Mouse (Mus musculus) hindbrain, embryonic 10.5 days (tissue): ENCODE data around the gene Adora3. TPM values are rescaled to one million over a fixed set of nuclear protein-coding genes. Genes with fewer than 3 reads are reported as not detected.

Source experiments
- DNase-seq: peaks from one replicate; pipeline ENCODE4 v3.0.0-alpha.2; 2017; ENCODE audit warnings: low spot score
- H3K27ac ChIP-seq: fragments of 300-500 bp; sonication (generic); 2 replicates; pipeline ENCODE4 v1.5.1; 2016; ENCODE audit warnings: mild to moderate bottlenecking, moderate library complexity
- H3K27me3 ChIP-seq: fragments of 300-500 bp; sonication (generic); 2 replicates; pipeline ENCODE4 v1.6.1; 2016; ENCODE audit warnings: mild to moderate bottlenecking; ENCODE audit not compliant: poor library complexity, insufficient read depth, severe bottlenecking
- H3K36me3 ChIP-seq: fragments of 300-500 bp; sonication (generic); 2 replicates; pipeline ENCODE4 v1.6.1; 2016; ENCODE audit warnings: mild to moderate bottlenecking, moderate library complexity
- H3K4me1 ChIP-seq: fragments of 300-500 bp; sonication (generic); replicated peaks from 2 replicates; pipeline ENCODE4 v1.6.1; 2016; ENCODE audit warnings: mild to moderate bottlenecking
- H3K4me3 ChIP-seq: fragments of 300-500 bp; sonication (generic); 2 replicates; pipeline ENCODE4 v1.5.1; 2016; ENCODE audit warnings: mild to moderate bottlenecking, moderate library complexity
- H3K9me3 ChIP-seq: fragments of 300-500 bp; sonication (generic); 2 replicates; pipeline ENCODE4 v1.6.1; 2016; ENCODE audit warnings: mild to moderate bottlenecking, moderate library complexity
- WGBS: fragments of 180-500 bp; shearing (Covaris S2); methylation state at CpG from one replicate; pipeline ENCODE4 v1.1.7; 2016; 5-methylcytosine and 5-hydroxymethylcytosine counted together
- polyA plus RNA-seq: library from polyadenylated mRNA; unstranded; fragments of >200 nt; fragmentation: Nextera tagmentation; extraction: Ambion mirVana; gene quantifications from 2 replicates; pipeline ENCODE4 v1.2.1, GENCODE M21; 2016

The Adora3 gene
- polyA plus RNA-seq, 1 experiment from 2014 or later = 0.27 TPM

DNA sequence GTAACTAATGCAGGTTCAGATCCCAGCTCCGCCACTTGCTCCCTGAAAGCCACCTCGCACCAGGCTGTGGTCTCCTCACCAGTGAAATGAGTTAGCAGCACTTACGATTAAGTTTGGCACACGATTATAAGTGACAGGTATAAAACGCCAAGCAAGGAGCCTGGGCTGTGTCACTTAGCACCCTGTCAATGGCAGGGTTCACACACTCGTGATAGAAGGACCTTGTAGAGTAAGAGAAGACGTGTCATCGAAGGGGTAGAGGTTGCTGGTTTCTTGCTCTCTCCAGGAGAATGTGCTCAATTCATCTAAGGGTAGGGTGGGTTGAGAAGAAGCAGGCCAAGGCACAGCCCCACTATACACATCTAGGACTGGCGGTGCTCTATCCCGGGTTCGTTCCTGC is 28.2 kb downstream of the Adora3 start:
- Histone ChIP-seq H3K4me3 (no peak overlapping the region), H3K27ac (no peak overlapping the region), H3K9me3 (no peaks in the 10 kb centered on the region), H3K36me3 (no peaks in the 10 kb centered on the region), H3K27me3 (no peaks in the 10 kb centered on the region), H3K4me1 (0 out of 2 replicates have a peak, but pooled peaks cover 4% of the 10 kb centered on the region)
- no peak for DNase-seq
- WGBS = 91% methylated on average over 11 of the region's 11 CpGs

DNA sequence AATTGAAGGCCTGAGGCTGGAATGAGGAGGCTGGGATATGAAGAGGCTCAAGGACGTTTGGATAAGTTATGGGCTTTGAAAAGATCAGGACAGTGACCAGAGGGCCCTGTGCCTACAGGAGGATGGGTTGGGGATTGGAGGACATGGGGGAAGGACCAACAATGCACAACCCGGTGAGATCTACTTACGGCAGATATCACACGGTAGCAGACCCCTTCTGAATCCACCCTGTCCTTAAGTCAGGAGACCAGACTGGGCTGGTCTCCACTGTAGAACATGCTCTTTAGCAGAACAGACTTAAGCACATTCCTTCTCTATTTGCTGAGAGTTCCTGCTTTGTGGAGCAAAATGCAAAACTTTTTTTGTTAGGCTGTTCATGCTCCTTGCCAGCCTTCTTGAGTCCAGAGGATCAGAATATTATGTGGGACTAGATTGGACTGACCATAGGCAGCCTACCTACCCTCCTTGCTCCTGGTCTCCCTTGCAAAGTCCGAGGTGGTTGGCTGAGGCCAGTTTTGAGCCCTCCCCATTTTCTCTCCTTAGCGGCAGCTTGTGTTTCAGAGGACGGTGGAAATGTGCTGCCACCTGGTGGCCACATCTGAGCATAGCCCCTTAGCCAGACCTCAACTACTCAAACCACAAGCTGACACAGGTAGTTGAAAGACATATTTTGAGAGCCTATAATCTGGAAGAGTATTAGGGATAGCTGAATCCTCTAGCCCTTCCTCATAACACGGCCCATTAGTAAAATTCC is 28.9 kb downstream of the Adora3 start:
- no peaks in the 10 kb centered on the region for H3K27me3 ChIP-seq
- no peaks in the 10 kb centered on the region for H3K9me3 ChIP-seq
- H3K36me3 ChIP-seq = no peaks in the 10 kb centered on the region
- H3K4me3 ChIP-seq = no peak overlapping the region
- no peaks in the 10 kb centered on the region for H3K4me1 ChIP-seq
- H3K27ac ChIP-seq = no peak overlapping the region
- 42% methylated on average over 8 of the region's 8 CpGs for WGBS
- peak; percentile 84 for DNase-seq

DNA sequence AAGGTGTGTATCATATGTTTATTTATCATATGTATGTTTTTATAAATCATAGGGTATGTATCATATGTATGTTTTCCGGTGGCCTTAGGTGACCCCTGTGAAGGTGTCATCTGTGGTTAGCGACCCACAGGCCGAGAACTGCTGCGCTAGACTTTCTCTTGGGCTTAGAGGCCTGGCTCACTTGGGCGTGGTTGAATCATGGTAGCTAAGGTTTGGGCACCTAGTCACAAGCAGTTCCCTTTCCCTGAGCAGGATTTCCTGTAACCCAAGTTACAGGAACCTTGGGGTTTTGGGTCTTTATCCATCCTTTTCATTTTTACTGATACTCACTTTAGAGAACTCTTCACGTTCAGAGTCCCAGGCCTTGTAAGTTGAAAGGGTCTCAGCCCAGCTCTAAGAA is 29.6 kb downstream of the Adora3 start:
- 82% methylated on average over 6 of the region's 6 CpGs for WGBS
- Histone ChIP-seq H3K27me3 (no peaks in the 10 kb centered on the region), H3K4me1 (no peaks in the 10 kb centered on the region), H3K4me3 (no peak overlapping the region), H3K9me3 (no peaks in the 10 kb centered on the region), H3K36me3 (no peaks in the 10 kb centered on the region), H3K27ac (no peak overlapping the region)
- DNase-seq = no peak

DNA sequence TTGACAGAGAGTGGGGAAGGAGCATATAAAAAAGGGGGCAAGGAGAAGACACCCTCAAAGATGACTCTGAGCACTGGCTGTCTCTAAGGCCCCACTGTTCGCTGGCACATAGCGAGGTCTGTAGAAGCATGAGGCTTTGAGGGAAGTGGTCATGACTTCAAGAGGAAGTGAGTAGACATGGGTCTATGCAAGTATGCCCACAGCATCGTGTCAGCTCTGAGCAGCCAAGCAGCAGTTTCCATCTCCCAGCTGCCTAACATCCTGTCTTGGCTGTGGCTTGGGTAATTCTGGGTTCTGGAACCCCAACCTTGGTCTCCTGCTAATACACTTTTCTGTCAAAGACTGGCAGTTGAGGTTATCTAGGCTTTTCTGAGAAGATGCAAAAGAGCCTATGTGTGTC is 30.1 kb downstream of the Adora3 start:
- WGBS = 88% methylated on average over 3 of the region's 3 CpGs
- no peak overlapping the region for H3K4me3 ChIP-seq
- no peaks in the 10 kb centered on the region for H3K36me3 ChIP-seq

DNA sequence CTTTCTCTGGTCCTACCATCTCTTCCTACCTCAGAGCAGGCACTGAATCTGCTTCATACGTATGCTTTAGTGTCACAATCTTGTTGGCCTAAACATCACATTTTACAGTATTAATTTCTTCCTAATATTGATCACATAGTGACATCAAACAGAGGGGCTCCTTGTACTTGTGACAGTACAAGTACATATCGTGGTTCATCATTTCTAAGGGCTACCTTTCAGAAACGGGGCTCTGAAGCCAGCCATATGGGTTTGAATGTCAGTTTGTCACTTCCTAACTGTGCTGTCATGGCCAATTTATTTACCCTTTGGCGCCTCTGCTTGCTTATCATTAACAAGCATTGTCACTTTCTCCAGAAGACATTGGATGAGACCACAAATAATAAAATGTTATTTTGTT is 30.8 kb downstream of the Adora3 start:
- Histone ChIP-seq H3K27ac (no peak overlapping the region), H3K9me3 (no peaks in the 10 kb centered on the region), H3K4me1 (no peaks in the 10 kb centered on the region), H3K4me3 (no peak overlapping the region), H3K27me3 (no peaks in the 10 kb centered on the region), H3K36me3 (no peaks in the 10 kb centered on the region)
- WGBS = 72% methylated on average over 4 of the region's 4 CpGs
- DNase-seq = no peak

More for the DNA sequence above, 30.1 kb downstream of the Adora3 start:
- no peaks in the 10 kb centered on the region for H3K27me3 ChIP-seq
- DNase-seq = no peak
- no peaks in the 10 kb centered on the region for H3K9me3 ChIP-seq
- no peaks in the 10 kb centered on the region for H3K4me1 ChIP-seq
- H3K27ac ChIP-seq = no peak overlapping the region

DNA sequence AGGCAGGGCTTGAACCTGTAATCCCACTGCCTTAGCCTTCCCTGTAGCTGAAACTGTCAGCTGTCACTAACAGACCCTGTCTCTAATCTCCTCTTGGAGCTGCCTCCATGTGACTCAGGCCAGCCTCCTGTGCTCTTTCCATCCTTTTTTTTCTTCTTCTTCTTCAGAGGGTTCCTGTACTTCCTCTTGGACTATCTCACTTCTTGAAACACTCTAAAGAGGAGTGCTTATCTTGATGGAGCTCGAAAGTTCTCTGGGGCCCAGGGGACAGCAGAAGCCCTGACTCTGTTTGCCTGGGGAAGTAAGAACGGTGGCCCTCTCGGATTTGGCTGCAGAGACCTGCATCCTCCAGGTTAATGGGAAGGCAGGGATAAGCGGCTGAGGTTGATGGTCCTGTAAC is 33.6 kb downstream of the Adora3 start:
- no peak for DNase-seq

DNA sequence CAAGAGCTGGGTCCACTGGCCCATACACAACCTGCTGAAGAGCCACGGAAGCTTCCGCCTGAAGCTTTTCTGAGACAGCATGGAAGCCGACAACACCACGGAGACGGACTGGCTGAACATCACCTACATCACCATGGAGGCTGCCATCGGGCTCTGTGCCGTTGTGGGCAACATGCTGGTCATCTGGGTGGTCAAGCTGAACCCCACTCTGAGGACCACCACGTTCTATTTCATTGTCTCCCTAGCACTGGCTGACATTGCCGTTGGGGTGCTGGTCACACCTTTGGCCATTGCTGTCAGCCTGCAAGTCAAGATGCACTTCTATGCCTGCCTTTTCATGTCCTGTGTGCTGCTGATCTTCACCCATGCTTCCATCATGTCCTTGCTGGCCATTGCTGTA is 34.1 kb downstream of the Adora3 start:
- H3K27ac ChIP-seq = no peak overlapping the region
- DNase-seq = no peak
- H3K9me3 ChIP-seq = no peaks in the 10 kb centered on the region
- no peak overlapping the region for H3K4me3 ChIP-seq
- H3K36me3 ChIP-seq = no peaks in the 10 kb centered on the region
- 94% methylated on average over 9 of the region's 9 CpGs for WGBS
- peaks cover 7% of the 10 kb centered on the region; the same call in 1 of the 2 replicates for H3K4me1 ChIP-seq
- no peaks in the 10 kb centered on the region for H3K27me3 ChIP-seq

More for the DNA sequence above, 33.6 kb downstream of the Adora3 start:
- Histone ChIP-seq H3K27ac (no peak overlapping the region), H3K36me3 (no peaks in the 10 kb centered on the region), H3K27me3 (no peaks in the 10 kb centered on the region), H3K4me1 (peaks cover 7% of the 10 kb centered on the region; the same call in 1 of the 2 replicates), H3K4me3 (no peak overlapping the region), H3K9me3 (no peaks in the 10 kb centered on the region)
- WGBS = 86% methylated on average over 4 of the region's 4 CpGs

DNA sequence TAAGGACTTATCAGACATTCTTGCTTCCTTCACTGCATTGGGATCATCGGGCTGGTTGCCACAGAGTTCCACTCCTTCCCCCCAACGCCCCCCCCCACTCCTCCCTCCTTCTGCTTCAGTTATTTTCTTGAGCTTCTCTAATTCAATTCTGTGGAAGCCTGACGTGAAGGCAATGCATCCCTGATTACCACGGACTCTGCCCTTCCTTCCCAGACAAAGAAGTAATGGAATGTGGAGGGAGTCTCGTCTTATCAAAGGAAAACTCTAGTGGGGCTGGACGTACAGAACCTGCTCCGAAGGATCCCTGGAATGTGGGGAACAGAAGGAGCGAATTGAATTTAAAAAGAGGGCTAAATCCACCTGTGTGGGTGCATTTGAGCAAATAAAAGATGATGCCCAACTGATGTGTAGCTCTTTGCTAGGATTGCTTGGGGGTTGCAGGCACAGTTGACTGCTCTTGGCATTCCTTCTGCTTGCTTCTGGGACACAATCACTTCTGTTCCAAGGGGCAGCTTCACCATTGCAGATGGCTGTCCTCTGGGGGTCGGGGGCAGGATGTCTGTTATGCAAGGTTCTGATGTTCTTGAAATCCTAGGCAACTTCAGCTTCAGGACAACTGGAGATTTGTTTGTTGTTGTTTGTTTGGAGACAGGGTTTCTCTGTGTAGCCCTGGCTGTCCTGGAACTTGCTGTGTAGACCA is 37.4 kb downstream of the Adora3 start:
- no peaks in the 10 kb centered on the region for H3K27me3 ChIP-seq
- H3K4me1 ChIP-seq = peaks cover 7% of the 10 kb centered on the region; the same call in 1 of the 2 replicates
- no peak overlapping the region for H3K4me3 ChIP-seq
- H3K27ac ChIP-seq = no peak overlapping the region
- DNase-seq = no peak
- H3K9me3 ChIP-seq = no peaks in the 10 kb centered on the region
- 50% methylated on average over 9 of the region's 9 CpGs for WGBS
- no peaks in the 10 kb centered on the region for H3K36me3 ChIP-seq

DNA sequence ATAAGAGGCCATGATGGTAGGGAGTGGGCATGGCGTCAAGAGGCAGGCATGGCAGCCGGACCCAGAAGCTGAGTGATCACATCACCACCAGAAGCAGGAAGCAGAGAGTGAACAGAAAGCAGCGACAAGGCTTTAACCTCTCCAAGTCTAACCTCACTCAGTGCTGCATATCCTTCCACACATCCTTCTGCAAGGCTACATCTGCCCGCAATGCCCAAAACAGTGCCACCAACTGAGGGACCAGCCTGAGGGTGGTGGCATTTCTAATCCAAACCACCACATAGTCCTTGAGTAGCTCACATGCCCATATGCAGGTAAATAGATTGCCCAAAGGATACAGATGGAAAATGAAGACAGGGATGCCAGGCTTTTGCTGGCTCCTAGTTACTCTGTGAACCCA is 38.3 kb downstream of the Adora3 start:
- H3K9me3 ChIP-seq = no peaks in the 10 kb centered on the region
- H3K27ac ChIP-seq = no peak overlapping the region
- H3K4me1 ChIP-seq = peaks cover 7% of the 10 kb centered on the region; the same call in 1 of the 2 replicates
- DNase-seq = no peak
- no peaks in the 10 kb centered on the region for H3K36me3 ChIP-seq
- no peaks in the 10 kb centered on the region for H3K27me3 ChIP-seq
- H3K4me3 ChIP-seq = no peak overlapping the region
- WGBS = 92% methylated on average over 4 of the region's 4 CpGs

DNA sequence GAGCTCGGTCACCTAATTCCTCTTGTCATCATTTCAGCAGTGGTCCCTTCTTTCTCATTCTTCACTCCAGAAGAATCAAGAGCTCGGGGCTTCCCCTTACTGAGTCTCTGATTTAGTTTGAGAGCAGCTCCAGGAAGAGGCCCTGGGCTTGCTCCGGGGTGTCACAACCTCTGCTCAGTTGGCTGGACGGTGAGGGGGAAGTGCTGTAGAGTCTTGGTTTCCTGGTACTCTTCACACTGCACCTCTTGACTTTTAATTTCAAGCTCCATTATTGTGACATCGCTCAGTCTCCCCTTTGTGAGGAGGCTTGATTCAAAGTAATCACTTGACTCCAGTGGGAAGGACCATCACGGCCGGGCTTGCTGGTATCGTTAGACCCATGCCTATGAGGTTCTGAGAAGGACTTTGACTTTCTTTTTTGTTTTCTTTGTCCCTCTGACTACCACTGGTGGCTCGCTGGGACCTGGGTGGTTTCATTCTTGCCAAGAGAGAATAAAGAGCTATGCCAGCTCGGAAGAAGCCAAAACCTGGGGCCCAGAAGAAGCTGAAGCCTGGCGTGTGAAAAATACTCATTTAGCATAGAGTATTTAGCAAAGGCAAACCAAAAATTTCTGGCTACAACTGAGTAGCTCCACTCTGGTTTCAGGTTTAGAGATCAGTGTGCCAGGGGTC is 40.0 kb downstream of the Adora3 start:
- 86% methylated on average over 11 of the region's 11 CpGs for WGBS
- no peak overlapping the region for H3K4me3 ChIP-seq
- H3K36me3 ChIP-seq = no peaks in the 10 kb centered on the region
- H3K27ac ChIP-seq = no peak overlapping the region
- no peak for DNase-seq
- H3K27me3 ChIP-seq = no peaks in the 10 kb centered on the region
- H3K4me1 ChIP-seq = peaks cover 7% of the 10 kb centered on the region; the same call in 1 of the 2 replicates
- H3K9me3 ChIP-seq = no peaks in the 10 kb centered on the region

DNA sequence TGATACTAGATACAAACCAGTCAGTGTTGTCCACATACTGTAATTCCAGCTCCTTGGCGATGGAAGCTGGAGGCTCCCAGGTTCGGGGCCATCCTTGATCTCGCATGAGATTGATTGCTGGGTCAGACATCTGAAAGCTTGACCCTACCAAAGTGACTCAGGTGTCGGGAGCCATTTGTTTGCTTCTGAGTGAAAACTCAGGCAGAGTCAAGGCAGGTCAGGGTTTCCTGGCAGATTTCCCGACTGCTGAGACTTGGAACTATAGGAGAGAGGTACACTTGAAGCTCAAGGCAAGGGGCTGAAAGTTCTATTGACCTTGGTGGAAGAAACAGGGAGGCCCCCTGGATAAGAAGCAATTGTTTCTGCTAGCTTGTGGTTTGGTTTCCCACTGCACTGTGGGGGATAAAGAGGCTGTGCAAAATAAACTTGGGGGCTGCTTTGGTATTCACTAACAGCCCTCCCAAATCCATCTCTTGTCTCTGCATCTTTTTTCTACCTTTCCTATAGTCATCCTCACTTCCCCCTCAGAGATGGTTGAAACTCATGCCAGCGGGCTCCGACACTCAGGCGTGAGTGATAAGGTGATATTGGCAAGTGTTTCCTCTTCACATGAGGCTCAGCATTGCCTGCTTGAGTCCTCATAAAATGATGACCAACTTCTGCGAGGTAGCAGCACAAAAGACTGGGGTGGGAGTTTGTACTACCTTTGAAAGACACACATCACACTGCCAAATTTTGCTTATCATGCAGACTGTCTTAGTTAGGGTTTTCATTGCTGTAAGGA is 41.6 kb downstream of the Adora3 start:
- Histone ChIP-seq H3K4me3 (no peak overlapping the region), H3K4me1 (peaks cover 7% of the 10 kb centered on the region; the same call in 1 of the 2 replicates), H3K27me3 (no peaks in the 10 kb centered on the region), H3K27ac (no peak overlapping the region), H3K36me3 (no peaks in the 10 kb centered on the region), H3K9me3 (no peaks in the 10 kb centered on the region)
- no peak for DNase-seq
- 88% methylated on average over 9 of the region's 9 CpGs for WGBS

DNA sequence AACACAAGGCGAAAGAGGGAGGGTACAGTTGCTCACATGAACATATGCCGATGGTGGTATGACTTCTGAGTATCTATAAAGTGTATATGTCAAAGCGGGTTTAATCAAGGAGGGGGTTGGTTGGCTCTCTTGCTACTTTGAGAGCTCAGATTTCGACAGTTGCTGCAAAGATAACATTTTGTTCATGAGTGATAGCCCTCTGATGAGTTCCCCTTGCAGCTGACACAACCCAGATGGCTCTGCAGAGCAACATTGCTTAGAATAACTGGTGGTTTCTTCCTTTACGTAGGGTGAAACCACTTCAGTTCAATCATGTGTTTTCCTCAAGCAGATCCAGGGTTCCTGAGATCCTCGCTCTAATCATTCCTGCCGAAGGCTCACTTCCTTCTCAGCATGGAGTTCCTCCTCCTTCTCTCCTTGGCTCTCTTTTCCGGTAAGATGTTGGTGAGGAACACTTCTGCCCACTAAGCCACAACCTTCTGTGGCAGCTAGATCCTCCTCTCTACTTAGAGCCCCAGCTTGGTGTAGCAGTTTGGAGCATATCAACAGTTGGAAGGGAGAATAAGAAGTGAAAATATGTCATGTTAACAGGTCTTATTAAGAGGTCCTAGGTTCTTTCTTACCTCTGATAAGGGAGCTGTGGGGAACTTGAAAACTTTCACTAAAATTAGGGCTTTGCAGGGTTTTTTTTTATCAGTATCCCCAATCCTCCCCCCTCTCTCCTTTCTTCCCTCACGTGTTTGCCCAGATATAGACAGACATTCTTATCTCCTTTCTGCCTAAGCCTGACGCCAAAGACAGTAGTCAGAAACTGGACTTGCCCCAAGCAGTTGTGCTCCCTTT is 43.4 kb downstream of the Adora3 start:
- Histone ChIP-seq H3K36me3 (no peaks in the 10 kb centered on the region), H3K27ac (no peak overlapping the region), H3K4me3 (no peak overlapping the region), H3K4me1 (0 out of 2 replicates have a peak, but pooled peaks cover 5% of the 10 kb centered on the region), H3K27me3 (no peaks in the 10 kb centered on the region), H3K9me3 (no peaks in the 10 kb centered on the region)
- 73% methylated on average over 10 of the region's 10 CpGs for WGBS
- DNase-seq = no peak
